Mouse (Mus musculus) testis, adult 2 months (tissue): ENCODE data around the gene Rbm19.

Source experiments
- CTCF ChIP-seq: fragments of 200-500 bp; IDR thresholded peaks from 2 replicates; pipeline ENCODE4 v1.5.1; 2012; ENCODE audit warnings: low read depth, mild to moderate bottlenecking, inconsistent platforms, low read length, moderate library complexity; ENCODE audit not compliant: control insufficient read depth, insufficient read depth, insufficient replicate concordance
- POLR2A ChIP-seq: fragments of 200-500 bp; IDR thresholded peaks from 2 replicates; pipeline ENCODE4 v1.6.1; 2012; ENCODE audit warnings: low read depth, mild to moderate bottlenecking, inconsistent platforms, low read length, moderate library complexity; ENCODE audit not compliant: control insufficient read depth

DNA sequence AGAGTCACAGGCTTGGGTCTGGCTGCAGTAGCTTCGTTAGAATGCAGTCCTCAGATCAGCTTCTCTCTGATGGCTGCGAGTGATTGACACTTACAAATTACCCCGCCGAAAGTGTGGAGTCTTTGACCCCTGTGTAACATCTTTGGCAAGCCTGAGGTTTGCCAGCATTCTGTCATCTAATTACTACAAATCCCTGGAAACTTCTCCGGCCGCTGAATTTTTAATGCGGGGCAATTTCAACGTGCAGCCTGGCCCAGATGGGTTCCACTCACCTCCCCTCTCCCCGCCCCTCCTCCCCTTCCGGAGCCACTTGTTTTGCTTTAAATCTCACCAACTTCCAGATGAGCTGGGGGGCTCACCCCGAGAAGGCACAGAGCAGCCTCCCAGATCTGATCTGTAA is 94.4 kb downstream of the Rbm19 start:
- no peak for TF ChIP-seq CTCF
- TF ChIP-seq POLR2A, result no peak
